Mouse (Mus musculus) stomach, postnatal 0 days (tissue): ENCODE results near the gene Rsrp1. TPM values are rescaled to one million over a fixed set of nuclear protein-coding genes. Genes with fewer than 3 reads are reported as not detected.

Experiments used
- ATAC-seq: fragments of 200-750 bp; cut with Nextera tagmentation; 2 replicates; pipeline ENCODE4 v1.8.0; 2017; ENCODE audit not compliant: low FRiP score, low TSS enrichment
- DNase-seq: peaks from one replicate; pipeline ENCODE4 v3.0.0-alpha.2; 2016; ENCODE audit warnings: low spot score
- H3K27ac ChIP-seq: fragments of 300-500 bp; sonication (generic); replicated peaks from 2 replicates; pipeline ENCODE4 v1.5.1; 2014; ENCODE audit warnings: mild to moderate bottlenecking, control low read depth
- H3K27me3 ChIP-seq: fragments of 300-500 bp; sonication (generic); 2 replicates; pipeline ENCODE4 v1.6.1; 2014; ENCODE audit warnings: low read length; ENCODE audit not compliant: control insufficient read depth, insufficient read depth
- H3K36me3 ChIP-seq: fragments of 300-500 bp; sonication (generic); 2 replicates; pipeline ENCODE4 v1.6.1; 2014; ENCODE audit warnings: low read length, mixed read lengths; ENCODE audit not compliant: control insufficient read depth, insufficient read depth
- H3K4me1 ChIP-seq: fragments of 300-500 bp; sonication (generic); replicated peaks from 2 replicates; pipeline ENCODE4 v1.6.1; 2014; ENCODE audit warnings: antibody characterized with exemption; ENCODE audit not compliant: control insufficient read depth, insufficient read depth
- H3K4me2 ChIP-seq: fragments of 300-500 bp; sonication (generic); replicated peaks from 2 replicates; pipeline ENCODE4 v1.6.1; 2014; ENCODE audit warnings: low read depth, mild to moderate bottlenecking, control low read depth, moderate library complexity
- H3K4me3 ChIP-seq: fragments of 300-500 bp; sonication (generic); 2 replicates; pipeline ENCODE4 v1.5.1; 2014; ENCODE audit warnings: low read depth, low read length, control low read depth
- H3K9ac ChIP-seq: fragments of 300-500 bp; sonication (generic); 2 replicates; pipeline ENCODE4 v1.6.1; 2014; ENCODE audit warnings: mild to moderate bottlenecking, low read length, control low read depth, mixed read lengths
- H3K9me3 ChIP-seq: fragments of 300-500 bp; sonication (generic); 2 replicates; pipeline ENCODE4 v1.6.1; 2016; ENCODE audit warnings: low read length; ENCODE audit not compliant: control insufficient read depth
- CTCF ChIP-seq: IDR thresholded peaks from 2 replicates; pipeline ENCODE4 v1.5.1; 2016; ENCODE audit warnings: antibody characterized with exemption, low read depth, mild to moderate bottlenecking, moderate library complexity
- EP300 ChIP-seq: optimal IDR thresholded peaks from 2 replicates; pipeline ENCODE3; 2016; ENCODE audit warnings: antibody characterized with exemption
- WGBS: fragments of 180-500 bp; shearing (Covaris S2); extraction: QIAGEN DNeasy Blood & Tissue Kit; methylation state at CpG from one replicate; pipeline ENCODE4 v1.1.7; 2014; 5-methylcytosine and 5-hydroxymethylcytosine counted together
- polyA plus RNA-seq: library from polyadenylated mRNA; unstranded; fragments of >200 nt; fragmentation: Nextera tagmentation; extraction: Ambion mirVana; gene quantifications from 2 replicates; pipeline ENCODE4 v1.2.1, GENCODE M21; 2015

The Rsrp1 gene
- polyA plus RNA-seq, 1 experiment from 2014 or later = 283 TPM

DNA sequence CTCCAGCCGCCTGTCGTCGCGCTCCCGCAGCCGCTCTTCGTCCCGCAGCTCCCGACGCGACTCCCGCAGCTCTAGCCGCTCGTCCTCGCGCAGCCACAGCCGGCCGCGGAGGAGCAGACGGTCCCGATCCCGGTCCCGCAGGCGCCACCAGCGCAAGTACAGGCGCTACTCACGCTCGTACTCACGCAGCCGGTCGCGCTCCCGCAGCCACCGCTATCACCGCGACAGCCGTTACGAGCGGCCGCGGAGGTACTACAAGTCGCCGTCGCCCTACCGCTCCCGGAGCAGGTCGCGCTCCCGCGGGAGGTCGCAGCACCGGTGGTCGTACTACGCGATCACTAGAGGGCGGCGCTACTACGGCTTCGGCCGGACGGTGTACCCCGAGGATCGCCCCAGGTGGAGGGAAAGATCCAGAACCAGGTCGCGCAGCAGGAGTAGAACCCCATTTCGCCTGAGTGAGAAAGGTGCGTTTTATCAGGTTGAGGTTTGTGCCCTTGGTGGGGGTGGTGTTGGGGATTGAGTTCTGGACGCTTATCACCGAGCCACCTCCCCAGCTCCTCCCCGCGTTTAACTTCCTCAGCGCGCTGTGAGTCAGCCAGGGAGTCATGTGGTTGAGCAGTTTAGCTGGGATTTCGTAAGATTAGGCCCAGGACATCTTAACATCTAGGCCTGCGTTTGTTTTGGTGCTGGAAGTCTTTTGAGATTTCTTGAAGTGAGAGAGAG, 788 bp downstream of the Rsrp1 start:
- Histone ChIP-seq H3K4me1 (peaks cover 2% of the 10 kb centered on the region; the same call in 1 of the 2 replicates), H3K27ac (peak overlapping the region; percentile 97), H3K9ac (peak overlapping the region; percentile 98), H3K36me3 (peaks cover 25% of the 10 kb centered on the region), H3K4me2 (peak overlapping the region; percentile 69), H3K9me3 (no peaks in the 10 kb centered on the region), H3K4me3 (peak overlapping the region; percentile 100), H3K27me3 (no peaks in the 10 kb centered on the region)
- TF ChIP-seq EP300 (peak; percentile 15), CTCF (peak; percentile 31; the same call in 1 of the 2 replicates)
- DNase-seq (peak; percentile 90), ATAC-seq (peak; percentile 74)
- under 1% methylated on average over 75 of the region's 75 CpGs for WGBS

DNA sequence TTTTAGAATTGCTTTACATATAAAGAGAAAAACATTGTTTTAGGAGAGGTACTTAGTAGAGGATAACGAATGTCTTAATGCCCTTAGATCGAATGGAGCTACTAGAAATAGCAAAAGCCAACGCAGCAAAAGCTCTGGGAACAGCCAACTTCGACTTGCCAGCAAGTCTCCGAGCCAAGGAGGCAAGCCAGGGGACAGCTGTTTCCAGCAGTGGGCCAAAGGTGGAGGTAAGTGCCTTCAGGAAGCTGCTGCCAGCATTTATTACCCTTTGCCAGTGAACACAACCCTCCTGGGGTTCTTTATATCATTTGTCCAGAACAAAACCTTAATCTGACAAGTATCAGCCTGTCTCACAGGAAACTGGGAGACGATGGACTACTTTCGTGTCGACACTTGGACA, 1.8 kb downstream of the Rsrp1 start:
- peak overlapping the region; percentile 100 for H3K4me3 ChIP-seq
- WGBS = 39% methylated on average over 8 of the region's 8 CpGs
- peaks cover 2% of the 10 kb centered on the region; the same call in 1 of the 2 replicates for H3K4me1 ChIP-seq
- peak overlapping the region; percentile 45 for H3K9ac ChIP-seq
- DNase-seq = no peak
- no peak for ATAC-seq
- peaks cover 25% of the 10 kb centered on the region for H3K36me3 ChIP-seq
- TF ChIP-seq CTCF (no peak), EP300 (no peak)
- no peaks in the 10 kb centered on the region for H3K9me3 ChIP-seq
- peak overlapping the region; percentile 69 for H3K4me2 ChIP-seq
- H3K27me3 ChIP-seq = no peaks in the 10 kb centered on the region
- no peak overlapping the region for H3K27ac ChIP-seq

DNA sequence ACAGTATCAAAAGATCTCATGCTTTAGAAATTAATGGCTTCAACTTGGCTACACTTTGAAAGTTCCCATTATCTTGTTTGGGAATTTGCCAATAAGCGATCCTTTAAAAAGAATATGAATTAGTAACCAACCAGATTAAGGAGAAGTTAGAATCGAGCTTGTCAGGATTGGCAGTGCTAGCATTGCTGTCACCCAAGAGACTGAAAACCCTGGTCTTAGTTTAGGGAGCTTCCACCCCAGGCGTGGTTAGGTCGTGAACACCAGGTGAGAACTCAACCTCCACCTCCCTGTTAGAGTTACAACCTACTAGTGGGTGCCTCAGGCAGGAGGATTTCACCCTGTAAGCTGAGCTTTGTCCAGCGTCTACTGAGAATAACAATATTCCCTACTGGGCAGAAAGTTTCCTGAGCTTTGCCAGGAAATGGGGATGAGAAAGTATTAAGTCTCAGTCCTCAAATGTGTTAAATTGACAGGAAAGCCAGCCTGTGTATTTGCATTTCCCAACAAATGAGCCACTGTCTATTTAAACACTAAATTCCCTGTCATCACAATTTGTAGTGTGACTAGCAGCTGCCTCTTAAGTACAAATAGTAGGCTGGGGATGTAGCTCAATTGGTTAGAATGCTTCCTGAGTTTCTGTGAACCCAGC, 4.5 kb downstream of the Rsrp1 start:
- no peaks in the 10 kb centered on the region for H3K9me3 ChIP-seq
- peaks cover 25% of the 10 kb centered on the region for H3K36me3 ChIP-seq
- ATAC-seq (no peak), DNase-seq (no peak)
- peaks cover 2% of the 10 kb centered on the region; the same call in 1 of the 2 replicates for H3K4me1 ChIP-seq
- 57% methylated on average over 5 of the region's 5 CpGs for WGBS
- no peak overlapping the region for H3K4me3 ChIP-seq
- no peaks in the 10 kb centered on the region for H3K27me3 ChIP-seq
- no peak overlapping the region; the same call in 1 of the 2 replicates for H3K27ac ChIP-seq
- no peak overlapping the region for H3K4me2 ChIP-seq
- no peak overlapping the region for H3K9ac ChIP-seq
- TF ChIP-seq CTCF (no peak), EP300 (no peak)

DNA sequence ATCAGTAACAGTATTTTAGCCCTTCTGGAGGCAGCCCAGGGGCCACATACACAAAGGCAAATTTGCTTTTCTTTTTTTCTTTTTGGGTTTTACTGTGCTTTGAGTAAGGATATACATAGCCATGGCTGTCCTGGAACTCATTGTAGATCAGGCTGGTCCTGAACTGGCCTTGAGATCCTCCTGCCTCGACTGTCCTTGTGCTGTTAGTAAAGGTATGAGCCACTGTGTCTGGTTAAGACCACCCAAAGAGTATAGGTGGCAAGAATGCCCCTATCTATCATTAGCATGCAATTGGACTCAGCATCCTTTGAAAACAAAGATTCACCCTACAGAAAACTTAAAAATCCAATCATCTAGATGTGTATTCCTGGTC, 5.1 kb downstream of the Rsrp1 start:
- Histone ChIP-seq H3K4me3 (no peak overlapping the region), H3K27ac (no peak overlapping the region), H3K36me3 (peaks cover 25% of the 10 kb centered on the region), H3K27me3 (no peaks in the 10 kb centered on the region), H3K4me1 (peaks cover 2% of the 10 kb centered on the region; the same call in 1 of the 2 replicates), H3K9ac (no peak overlapping the region), H3K4me2 (no peak overlapping the region), H3K9me3 (no peaks in the 10 kb centered on the region)
- no peak for TF ChIP-seq EP300
- TF ChIP-seq CTCF = no peak
- DNase-seq = no peak
- no peak for ATAC-seq
- 78% methylated on average over 1 of the region's 1 CpGs for WGBS

DNA sequence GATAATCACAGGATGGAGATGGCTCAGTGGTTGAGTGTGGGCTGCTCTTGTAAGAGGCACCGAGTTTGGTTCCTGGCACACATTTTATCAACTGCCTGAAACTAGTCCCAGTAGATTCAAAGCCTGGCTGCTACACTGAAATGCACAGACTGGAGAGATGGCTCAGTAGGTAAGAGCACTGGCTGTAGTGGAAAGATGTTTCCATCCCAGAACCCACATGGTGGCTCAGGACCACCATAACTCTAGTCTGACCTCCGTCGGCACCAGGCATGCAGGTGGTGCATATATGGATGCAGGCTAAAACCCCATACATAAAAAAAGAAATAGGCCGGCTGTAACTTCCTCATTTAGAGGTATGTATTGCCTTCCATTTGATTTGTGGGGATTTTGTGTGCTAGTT, 6.1 kb downstream of the Rsrp1 start:
- Histone ChIP-seq H3K4me2 (no peak overlapping the region), H3K4me3 (no peak overlapping the region), H3K4me1 (peaks cover 2% of the 10 kb centered on the region; the same call in 1 of the 2 replicates), H3K27ac (no peak overlapping the region), H3K9ac (no peak overlapping the region), H3K9me3 (no peaks in the 10 kb centered on the region), H3K27me3 (no peaks in the 10 kb centered on the region), H3K36me3 (peaks cover 34% of the 10 kb centered on the region)
- no peak for TF ChIP-seq CTCF
- no peak for TF ChIP-seq EP300
- 82% methylated on average over 4 of the region's 4 CpGs for WGBS
- no peak for ATAC-seq
- DNase-seq = no peak

DNA sequence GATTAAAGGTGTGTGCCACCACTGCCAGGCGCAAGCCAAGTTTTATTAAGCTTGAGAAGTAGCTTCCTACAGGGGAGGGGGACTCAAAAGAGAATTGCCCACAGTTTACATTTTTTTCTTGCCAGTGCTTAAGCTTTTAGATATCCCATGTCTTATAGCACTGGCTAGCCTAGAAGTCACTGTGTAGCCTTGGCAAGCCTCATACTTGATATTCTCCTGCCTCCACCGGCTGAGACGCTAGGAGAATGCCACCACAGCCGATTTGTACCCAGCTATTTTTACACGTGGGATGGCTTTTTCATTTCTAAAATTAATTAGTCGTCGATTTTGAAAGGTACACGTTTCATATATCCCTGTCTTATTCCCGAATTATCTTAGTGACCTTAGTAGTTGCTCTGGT, 6.8 kb downstream of the Rsrp1 start:
- Histone ChIP-seq H3K9me3 (no peaks in the 10 kb centered on the region), H3K4me3 (peak overlapping the region; percentile 95), H3K9ac (no peak overlapping the region), H3K4me1 (peaks cover 2% of the 10 kb centered on the region; the same call in 1 of the 2 replicates), H3K4me2 (peak overlapping the region; percentile 56), H3K36me3 (peaks cover 39% of the 10 kb centered on the region), H3K27ac (peak overlapping the region; percentile 69), H3K27me3 (no peaks in the 10 kb centered on the region)
- DNase-seq = no peak
- peak; percentile 7; the same call in 1 of the 2 replicates for ATAC-seq
- 22% methylated on average over 9 of the region's 9 CpGs for WGBS
- no peak for TF ChIP-seq CTCF
- no peak for TF ChIP-seq EP300
